Mouse (Mus musculus) MEL (cell line): ENCODE measurements around the gene Ogfr. TPM values are rescaled to one million over a fixed set of nuclear protein-coding genes. Genes with fewer than 3 reads are reported as not detected.

ENCODE experiments used
- DNase-seq: peaks from one replicate; pipeline ENCODE4 v3.0.0; 2011; ENCODE audit warnings: low read depth, low spot score
- H3K27ac ChIP-seq: 2 replicates; pipeline ENCODE4 v1.5.1; 2012; ENCODE audit warnings: low read depth, mild to moderate bottlenecking, control low read depth, low read length, moderate library complexity; ENCODE audit not compliant: control insufficient read depth
- H3K27me3 ChIP-seq, 2 experiments: fragments of 150-350 bp in 1 of 2; sonication (generic) in 1 of 2; 2 replicates each; pipeline ENCODE4 v1.6.1; 2012; ENCODE audit warnings: low read length in 2 of 2, mild to moderate bottlenecking in 2 of 2, improper control_type of control experiment in 1 of 2, moderate library complexity in 1 of 2; ENCODE audit not compliant: insufficient read depth in 2 of 2, control insufficient read depth in 1 of 2
- H3K36me3 ChIP-seq, 2 experiments: 2 replicates each; pipeline ENCODE4 v1.6.1; 2012 to 2014; ENCODE audit warnings: low read length in 2 of 2, improper control_type of control experiment in 1 of 2, inconsistent platforms in 1 of 2, mild to moderate bottlenecking in 1 of 2; ENCODE audit not compliant: insufficient read depth in 2 of 2, control insufficient read depth in 1 of 2
- H3K4me1 ChIP-seq, 2 experiments: fragments of 150-350 bp in 1 of 2; sonication (generic) in 1 of 2; 2 replicates each; pipeline ENCODE4 v1.6.1; 2012; ENCODE audit warnings: low read length in 2 of 2, improper control_type of control experiment in 1 of 2, mild to moderate bottlenecking in 1 of 2; ENCODE audit not compliant: insufficient read depth in 2 of 2, control insufficient read depth in 1 of 2
- H3K4me3 ChIP-seq, 2 experiments: fragments of 150-350 bp in 1 of 2; sonication (generic) in 1 of 2; 2 replicates each; pipeline ENCODE4 v1.5.1; 2012; ENCODE audit warnings: low read depth in 2 of 2, low read length in 2 of 2, mild to moderate bottlenecking in 2 of 2, moderate library complexity in 2 of 2, control low read depth in 1 of 2, improper control_type of control experiment in 1 of 2; ENCODE audit not compliant: control insufficient read depth in 1 of 2, insufficient read depth in 1 of 2
- H3K79me2 ChIP-seq: 2 replicates; pipeline ENCODE4 v1.6.1; 2012; ENCODE audit warnings: mild to moderate bottlenecking, low read length, moderate library complexity; ENCODE audit not compliant: control insufficient read depth, poor library complexity, insufficient read depth
- H3K9ac ChIP-seq: 2 replicates; pipeline ENCODE4 v1.6.1; 2012; ENCODE audit warnings: low read depth, mild to moderate bottlenecking, control low read depth, low read length, moderate library complexity; ENCODE audit not compliant: control insufficient read depth, poor library complexity, severe bottlenecking
- H3K9me3 ChIP-seq: fragments of 150-350 bp; sonication (generic); replicated peaks from 2 replicates; pipeline ENCODE4 v1.6.1; 2012; ENCODE audit warnings: mild to moderate bottlenecking, low read length, improper control_type of control experiment, moderate library complexity; ENCODE audit not compliant: insufficient read depth
- BHLHE40 ChIP-seq: IDR thresholded peaks from 2 replicates; pipeline ENCODE4 v1.6.1; 2012; ENCODE audit warnings: low read depth, mild to moderate bottlenecking, inconsistent platforms, low read length, improper control_type of control experiment, borderline replicate concordance
- CHD1 ChIP-seq: IDR thresholded peaks from 2 replicates; pipeline ENCODE4 v1.6.1; 2012; ENCODE audit warnings: low read depth, mild to moderate bottlenecking, inconsistent platforms, low read length, improper control_type of control experiment
- EP300 ChIP-seq, 2 experiments: IDR thresholded peaks; 2 replicates each; pipeline ENCODE4 v1.6.1; 2011; ENCODE audit warnings: improper control_type of control experiment in 2 of 2, low read length in 2 of 2, low read depth in 1 of 2, mild to moderate bottlenecking in 1 of 2
- GABPA ChIP-seq: IDR thresholded peaks from 2 replicates; pipeline ENCODE4 v1.6.1; 2012; ENCODE audit warnings: low read depth, mild to moderate bottlenecking, inconsistent platforms, low read length, improper control_type of control experiment, moderate library complexity
- GATA1 ChIP-seq: IDR thresholded peaks from 2 replicates; pipeline ENCODE4 v1.6.1; 2011; ENCODE audit warnings: low read depth, low read length, improper control_type of control experiment
- MAX ChIP-seq: IDR thresholded peaks from 2 replicates; pipeline ENCODE4 v1.6.1; 2011; ENCODE audit warnings: low read length, improper control_type of control experiment
- MAZ ChIP-seq: IDR thresholded peaks from 2 replicates; pipeline ENCODE4 v1.6.1; 2012; ENCODE audit warnings: low read depth, mild to moderate bottlenecking, inconsistent platforms, low read length, improper control_type of control experiment
- MEF2A ChIP-seq: IDR thresholded peaks from 2 replicates; pipeline ENCODE4 v1.6.1; 2014; ENCODE audit warnings: low read depth, mild to moderate bottlenecking, inconsistent platforms, low read length, improper control_type of control experiment; ENCODE audit not compliant: poor library complexity, insufficient replicate concordance, severe bottlenecking; ENCODE audit errors: extremely low read depth
- NELFE ChIP-seq: IDR thresholded peaks from 2 replicates; pipeline ENCODE4 v1.6.1; 2011; ENCODE audit warnings: low read depth, low read length, improper control_type of control experiment
- NRF1 ChIP-seq: IDR thresholded peaks from 2 replicates; pipeline ENCODE4 v1.6.1; 2014; ENCODE audit warnings: low read depth, mild to moderate bottlenecking, inconsistent platforms, low read length, improper control_type of control experiment, moderate library complexity; ENCODE audit not compliant: poor library complexity, insufficient read depth, severe bottlenecking
- POLR2A ChIP-seq, 2 experiments: IDR thresholded peaks; 2 replicates each; pipeline ENCODE4 v1.6.1; 2011 to 2012; ENCODE audit warnings: low read length in 2 of 2, mild to moderate bottlenecking in 2 of 2, control low read depth in 1 of 2, improper control_type of control experiment in 1 of 2, low read depth in 1 of 2, moderate library complexity in 1 of 2; ENCODE audit not compliant: control insufficient read depth in 1 of 2, insufficient read depth in 1 of 2, poor library complexity in 1 of 2
- POLR2AphosphoS2 ChIP-seq: IDR thresholded peaks from 2 replicates; pipeline ENCODE4 v1.6.1; 2011; ENCODE audit warnings: low read length, improper control_type of control experiment
- POLR2AphosphoS5 ChIP-seq: IDR thresholded peaks from 2 replicates; pipeline ENCODE4 v1.6.1; 2012; ENCODE audit warnings: low read depth, borderline replicate concordance, mild to moderate bottlenecking, inconsistent platforms, low read length, moderate library complexity, mixed read lengths
- SIN3A ChIP-seq: IDR thresholded peaks from 2 replicates; pipeline ENCODE4 v1.6.1; 2012; ENCODE audit warnings: low read length, improper control_type of control experiment, inconsistent platforms
- SMC3 ChIP-seq: IDR thresholded peaks from 2 replicates; pipeline ENCODE4 v1.6.1; 2011; ENCODE audit warnings: low read depth, low read length, improper control_type of control experiment
- TCF12 ChIP-seq: IDR thresholded peaks from 2 replicates; pipeline ENCODE4 v1.6.1; 2014; ENCODE audit warnings: low read depth, mild to moderate bottlenecking, inconsistent platforms, low read length, improper control_type of control experiment, moderate library complexity
- UBTF ChIP-seq: IDR thresholded peaks from 2 replicates; pipeline ENCODE4 v1.6.1; 2012; ENCODE audit warnings: low read depth, mild to moderate bottlenecking, inconsistent platforms, low read length, improper control_type of control experiment, moderate library complexity, borderline replicate concordance; ENCODE audit not compliant: insufficient read depth
- USF1 ChIP-seq: IDR thresholded peaks from 2 replicates; pipeline ENCODE4 v1.6.1; 2014; ENCODE audit warnings: low read depth, mild to moderate bottlenecking, inconsistent platforms, low read length, improper control_type of control experiment, moderate library complexity
- USF2 ChIP-seq, 2 experiments: IDR thresholded peaks; 2 replicates each; pipeline ENCODE4 v1.6.1; 2011 to 2012; ENCODE audit warnings: improper control_type of control experiment in 2 of 2, low read length in 2 of 2, borderline replicate concordance in 1 of 2, inconsistent platforms in 1 of 2, low read depth in 1 of 2, mild to moderate bottlenecking in 1 of 2; ENCODE audit not compliant: insufficient read depth in 1 of 2
- ZC3H11A ChIP-seq: IDR thresholded peaks from 2 replicates; pipeline ENCODE4 v1.6.1; 2012; ENCODE audit warnings: low read depth, mild to moderate bottlenecking, inconsistent platforms, low read length, improper control_type of control experiment
- ZMIZ1 ChIP-seq: IDR thresholded peaks from 2 replicates; pipeline ENCODE4 v1.6.1; 2012; ENCODE audit warnings: low read depth, mild to moderate bottlenecking, inconsistent platforms, low read length, improper control_type of control experiment, moderate library complexity
- polyA plus RNA-seq, 2 experiments: library from polyadenylated mRNA; stranded (reverse) in 1 of 2; unstranded in 1 of 2; fragments of >175 nt in 1 of 2; fragments of >200 nt in 1 of 2; gene quantifications; 2 replicates each; pipeline versions ENCODE4 v1.2.1 to v1.2.4; 2012; ENCODE audit warnings: low replicate concordance in 2 of 2, low read depth in 1 of 2; ENCODE audit not compliant: insufficient read length in 2 of 2, insufficient read depth in 1 of 2, missing spikeins in 1 of 2
- total RNA-seq: library from RNA; depleted of rRNA; stranded (reverse); fragments of 300-350 nt; gene quantifications from 2 replicates; pipeline ENCODE4 v1.2.3, GENCODE M21; 2012

The Ogfr gene
- total and polyA plus RNA-seq, 3 experiments: 38.6 to 44.7 TPM; not detected in 1

DNA sequence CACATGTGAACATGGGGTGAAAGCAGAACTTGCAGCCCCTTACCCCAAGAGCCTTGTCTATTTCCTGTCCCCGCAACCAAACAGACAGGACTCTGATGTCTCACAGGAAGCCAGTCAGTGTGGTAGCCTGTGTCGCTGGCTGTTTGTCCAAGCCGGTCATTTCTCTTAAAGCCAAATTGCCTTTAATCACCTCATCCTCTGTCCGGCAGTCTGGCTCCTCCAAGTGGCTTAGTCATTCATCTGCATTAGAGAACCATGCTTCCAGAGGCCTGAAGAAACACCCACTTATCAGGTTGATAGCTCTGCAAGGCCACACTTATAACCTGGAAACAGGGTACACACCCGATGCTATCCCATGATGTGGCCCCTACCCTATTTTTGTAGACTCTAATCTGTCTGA, 26.9 kb upstream of the Ogfr start:
- Histone ChIP-seq H3K79me2 (no peaks in the 10 kb centered on the region), H3K27ac (no peak overlapping the region), H3K9ac (no peak overlapping the region), H3K4me1 (no peaks in the 10 kb centered on the region), H3K9me3 (no peaks in the 10 kb centered on the region), H3K27me3 (peaks cover 0 to 2% of the 10 kb centered on the region in 2 experiments; a peak in 2 of 4 replicates), H3K4me3 (no peak overlapping the region), H3K36me3 (no peaks in the 10 kb centered on the region)
- no peak for TF ChIP-seq TCF12
- no peak for DNase-seq

DNA sequence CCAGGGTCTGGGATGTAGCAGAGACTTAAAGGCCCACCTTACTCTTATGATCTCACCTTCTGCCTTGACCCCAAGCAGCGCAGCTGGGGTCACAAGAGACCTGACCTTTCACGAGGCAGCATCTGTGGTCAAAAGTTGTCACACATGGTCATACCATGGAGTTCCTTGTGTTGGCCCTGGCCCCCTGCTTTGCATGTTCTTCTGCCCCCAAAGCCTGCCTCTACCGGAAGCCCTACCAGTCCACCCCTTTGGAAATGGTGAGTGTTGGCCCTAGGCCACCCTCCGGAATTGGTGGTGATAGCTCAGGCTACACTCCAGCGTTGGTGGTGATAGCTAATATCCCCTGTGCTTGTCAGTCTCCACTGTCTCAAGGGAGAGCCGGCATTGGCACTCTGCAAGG, 25.7 kb upstream of the Ogfr start:
- H3K79me2 ChIP-seq: no peaks in the 10 kb centered on the region
- H3K27ac ChIP-seq: no peak overlapping the region
- H3K4me3 ChIP-seq: no peak overlapping the region
- H3K9me3 ChIP-seq: no peaks in the 10 kb centered on the region
- no peaks in the 10 kb centered on the region for H3K36me3 ChIP-seq
- H3K4me1 ChIP-seq: no peaks in the 10 kb centered on the region
- H3K9ac ChIP-seq: no peak overlapping the region
- TF ChIP-seq GATA1 (no peak), UBTF (no peak)
- DNase-seq: no peak
- H3K27me3 ChIP-seq: peaks cover 2 to 5% of the 10 kb centered on the region in 2 experiments

GRCm38 (mm10) chr2:180563841-180564240, 25.2 kb upstream of the Ogfr start:
- no peak for TF ChIP-seq MAX
- TF ChIP-seq USF2 (IDR thresholded peaks at IDR 0.05; ENCODE audit: borderline replicate concordance in 1 of 2, insufficient read depth in 1 of 2, low read depth in 1 of 2, low read length in 2 of 2): no peak
- TF ChIP-seq POLR2A (IDR thresholded peaks at IDR 0.05; ENCODE audit: control insufficient read depth in 1 of 2, insufficient read depth in 1 of 2, low read depth in 1 of 2, low read length in 2 of 2, poor library complexity in 1 of 2): no peak
- TF ChIP-seq NELFE: no peak
- TF ChIP-seq BHLHE40: no peak
- no peak for TF ChIP-seq MAZ
- TF ChIP-seq ZMIZ1: no peak
- no peak for TF ChIP-seq ZC3H11A
- TF ChIP-seq POLR2AphosphoS2: no peak
- TF ChIP-seq POLR2AphosphoS5: no peak
- no peak for TF ChIP-seq TCF12
- no peak for TF ChIP-seq EP300 (IDR thresholded peaks at IDR 0.05; ENCODE audit: low read depth in 1 of 2, low read length in 2 of 2)
- no peak for TF ChIP-seq NRF1
- no peak for TF ChIP-seq MEF2A
- TF ChIP-seq GABPA: no peak
- TF ChIP-seq SMC3: no peak
- TF ChIP-seq CHD1: no peak
- TF ChIP-seq SIN3A: no peak
- TF ChIP-seq USF1: no peak
- TF ChIP-seq, all 39 proteins: peak for 0
- Histone ChIP-seq H3K9ac (no peak overlapping the region), H3K4me3 (no peak overlapping the region)

More at GRCm38 (mm10) chr2:180563841-180564240, 25.2 kb upstream of the Ogfr start:
- Histone ChIP-seq H3K79me2 (no peaks in the 10 kb centered on the region), H3K27me3 (peaks cover 4 to 6% of the 10 kb centered on the region in 2 experiments), H3K9me3 (no peaks in the 10 kb centered on the region), H3K27ac (no peak overlapping the region), H3K4me1 (no peaks in the 10 kb centered on the region), H3K36me3 (no peaks in the 10 kb centered on the region)
- no peak for DNase-seq
